Mouse (Mus musculus) v-Abl transformed pro-B cells (cell line): ENCODE measurements around the gene Fcgr4.
"Not testable (repeated sequence)": the region's sequence is repeated elsewhere in the genome, so short reads cannot be mapped to it uniquely, and the experiment has no call there.

Experiments used
- in situ Hi-C, 2 experiments: fragments of 400-800 bp; cut with MboI; formaldehyde crosslinking; loops; one replicate each; pipeline ENCODE4 v1.15.1; 2025; ENCODE audit not compliant: unreplicated experiment in 2 of 2

Gene Fcgr4

GRCm38 (mm10) chr1:171044365-171045078 is 25.8 kb downstream of the Fcgr4 start:
- in situ Hi-C loops, result loop anchor here (5.0 kb wide), 1 partner anchor 58 kb away; no protein-coding TSS in a partner anchor

- in situ Hi-C loops, result no loop called here
Observed at GRCm38 (mm10) chr1:171045079-171045465, 26.4 kb downstream of the Fcgr4 start.

DNA sequence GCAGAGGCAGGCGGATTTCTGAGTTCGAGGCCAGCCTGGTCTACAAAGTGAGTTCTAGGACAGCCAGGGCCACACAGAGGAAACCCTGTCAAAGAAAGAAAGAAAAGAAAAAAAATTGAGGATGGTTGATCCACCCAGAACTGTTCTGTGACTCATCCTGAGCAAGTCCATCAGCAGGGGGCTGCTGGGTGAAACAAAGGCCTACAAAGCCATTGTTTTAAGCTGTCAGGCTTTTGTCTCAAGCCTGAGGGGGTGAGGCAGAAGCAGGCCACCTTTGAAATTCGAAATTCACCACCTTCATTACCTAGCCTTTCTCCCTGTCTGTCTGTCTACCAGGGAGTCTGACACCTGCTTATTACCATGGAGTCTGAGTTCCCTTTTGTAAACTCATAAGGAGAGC is 27.8 kb downstream of the Fcgr4 start:
- in situ Hi-C loops, result no loop called here

GRCm38 (mm10) chr1:171049263-171049662 is 30.5 kb downstream of the Fcgr4 start:
- in situ Hi-C loops, result no loop called here

- in situ Hi-C loops, result no loop called here
Observed at GRCm38 (mm10) chr1:171050774-171051173, 32.1 kb downstream of the Fcgr4 start.

DNA sequence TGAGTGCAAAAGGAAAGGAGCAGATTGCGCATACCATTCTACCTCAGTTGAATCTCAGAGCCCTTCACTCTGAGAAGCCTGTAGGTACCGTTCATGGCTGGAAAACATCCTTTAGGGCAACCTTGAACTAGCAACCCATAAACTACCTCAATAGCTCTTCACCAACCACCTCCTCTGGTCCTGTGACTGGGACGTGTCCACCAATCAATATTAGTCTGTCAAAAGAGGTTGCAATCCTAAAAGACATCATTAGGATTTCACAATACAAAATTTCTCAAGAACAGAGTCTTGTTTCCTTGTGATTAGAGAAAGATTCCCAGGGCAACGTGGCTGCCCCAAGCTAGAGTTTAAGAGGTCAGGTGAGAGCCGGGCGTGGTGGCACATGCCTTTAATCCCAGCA is 34.6 kb downstream of the Fcgr4 start:
- in situ Hi-C loops, result no loop called here

DNA sequence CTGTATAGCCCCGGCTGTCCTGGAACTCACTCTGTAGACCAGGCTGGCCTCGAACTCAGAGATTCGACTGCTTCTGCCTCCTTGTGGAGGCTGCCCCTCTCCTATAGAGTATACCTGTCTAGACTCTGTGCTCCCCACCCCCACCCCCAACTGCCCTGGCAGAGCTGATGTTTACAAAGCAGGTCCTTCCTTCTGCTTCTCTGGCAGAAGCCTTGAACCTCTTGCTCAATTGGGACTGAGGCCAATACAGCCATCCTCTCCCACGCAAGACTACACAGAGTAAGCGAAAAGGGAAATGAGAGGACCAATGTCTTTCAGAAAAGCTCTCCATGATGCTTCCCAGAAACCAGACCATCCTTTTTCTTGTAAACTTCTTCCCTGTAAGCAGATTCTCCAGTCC is 38.5 kb downstream of the Fcgr4 start:
- in situ Hi-C loops, result no loop called here

DNA sequence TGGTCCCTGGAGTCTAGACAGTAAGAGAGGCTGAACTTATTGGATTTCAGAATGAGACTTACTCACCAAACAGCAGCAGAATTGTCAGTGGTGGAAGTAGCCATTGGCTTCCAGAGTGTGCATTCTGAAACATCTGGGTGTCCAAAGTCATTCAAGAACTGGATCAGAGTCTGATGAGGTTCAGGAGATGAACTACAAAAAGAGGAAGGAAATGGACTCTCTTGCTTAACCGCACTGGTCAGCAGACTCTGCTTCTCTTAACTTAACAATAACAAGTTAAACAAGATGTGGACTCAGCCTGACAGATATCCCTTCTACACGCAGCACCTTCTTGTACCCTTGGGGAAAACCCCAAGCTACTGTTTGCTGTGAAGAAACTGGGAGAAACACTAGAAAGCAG is 40.5 kb downstream of the Fcgr4 start:
- in situ Hi-C loops, result no loop called here

GRCm38 (mm10) chr1:171060392-171060791 is 41.7 kb downstream of the Fcgr4 start:
- in situ Hi-C loops, result no loop called here

- in situ Hi-C loops, result no loop called here
Observed at GRCm38 (mm10) chr1:171061566-171061965, 42.8 kb downstream of the Fcgr4 start.

DNA sequence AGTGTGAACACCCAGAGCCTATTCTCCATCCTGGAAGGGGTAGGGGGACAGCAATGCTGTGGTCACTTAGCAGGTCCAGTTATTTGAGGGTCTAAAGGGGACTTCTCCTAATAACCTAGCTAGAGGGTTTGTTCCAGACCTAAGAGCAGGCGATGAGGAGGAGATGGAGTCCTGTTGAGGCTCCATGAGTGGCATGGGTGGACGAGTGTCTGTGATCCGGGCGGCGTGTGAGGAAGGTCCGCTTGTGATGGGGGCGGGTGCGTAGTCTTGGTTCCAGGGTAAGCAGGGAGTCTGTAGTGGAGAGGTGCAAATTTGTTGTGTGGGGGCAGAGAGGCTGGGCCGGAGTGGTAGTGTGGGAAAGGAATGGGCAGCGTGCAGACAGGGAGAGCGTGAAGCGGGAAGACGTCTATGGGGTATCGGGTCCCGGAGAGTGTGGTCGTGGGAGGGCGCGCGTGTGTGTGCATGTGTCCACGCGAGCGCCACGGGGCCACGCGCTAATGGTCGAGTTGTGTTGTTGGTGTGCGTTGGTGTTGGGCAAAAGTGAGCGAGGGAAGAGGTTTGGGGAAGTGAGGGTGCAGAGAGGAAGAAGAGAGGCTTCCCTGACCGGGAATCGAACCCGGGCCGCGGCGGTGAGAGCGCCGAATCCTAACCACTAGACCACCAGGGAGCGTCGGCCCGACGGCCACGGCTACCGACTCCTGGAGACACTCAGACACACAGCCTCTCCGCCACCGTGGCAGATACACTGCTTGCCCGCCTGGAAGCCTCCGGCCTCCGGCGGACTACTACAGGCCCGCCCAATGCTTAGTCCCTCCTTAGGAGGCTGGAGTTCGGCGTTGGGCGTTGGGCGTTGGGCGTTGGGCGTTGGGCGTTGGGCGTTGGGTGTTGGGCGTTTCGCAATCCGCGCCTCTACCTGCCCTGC is 45.1 kb downstream of the Fcgr4 start:
- in situ Hi-C loops, result not testable (repeated sequence)

DNA sequence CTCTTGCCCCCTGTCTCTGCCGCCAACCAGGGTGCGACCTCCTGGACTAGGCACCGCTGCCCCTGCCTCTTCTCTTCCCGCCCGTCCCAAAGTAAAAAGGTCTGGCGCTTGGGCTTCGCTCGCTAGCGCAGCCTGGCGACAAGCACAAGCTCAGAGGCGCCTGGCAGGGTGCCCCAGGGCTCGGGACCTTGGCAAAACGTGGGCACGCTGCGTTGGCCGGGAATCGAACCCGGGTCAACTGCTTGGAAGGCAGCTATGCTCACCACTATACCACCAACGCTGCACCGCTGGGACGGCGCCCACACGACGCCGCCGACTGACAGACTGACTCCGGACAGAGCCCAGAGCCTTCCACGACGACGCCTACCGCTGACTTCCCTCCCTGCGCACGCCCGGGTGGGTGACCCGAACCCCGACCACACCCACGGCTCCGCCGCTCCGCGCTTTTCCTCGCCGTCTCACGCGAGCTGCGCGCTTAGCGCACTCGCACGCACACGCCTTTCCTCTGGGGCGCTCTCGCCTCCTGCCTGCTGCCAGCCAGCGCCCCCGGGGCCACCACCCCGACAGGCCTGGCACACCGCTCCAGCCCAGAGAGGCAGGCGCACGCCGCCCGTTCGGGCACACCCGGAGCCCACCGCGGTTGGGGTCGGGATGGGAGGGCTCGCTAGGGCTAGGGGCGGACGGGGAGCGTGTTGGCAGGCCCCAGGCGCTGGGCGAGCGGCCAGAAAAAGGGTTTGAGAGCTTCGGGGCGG is 45.9 kb downstream of the Fcgr4 start, which contains the start of gene Fcgr3:
Fcgr3 (minus strand) TSS at position 445 of the 752 bp plus-strand sequence.
- in situ Hi-C loops, result not testable (repeated sequence)

- in situ Hi-C loops, result not testable (repeated sequence)
Observed at GRCm38 (mm10) chr1:171065243-171065587, 46.5 kb downstream of the Fcgr4 start.

GRCm38 (mm10) chr1:171065768-171066167 is 47.0 kb downstream of the Fcgr4 start:
- in situ Hi-C loops, result not testable (repeated sequence)

- in situ Hi-C loops, result not testable (repeated sequence)
Observed at GRCm38 (mm10) chr1:171066583-171066982, 47.9 kb downstream of the Fcgr4 start.

DNA sequence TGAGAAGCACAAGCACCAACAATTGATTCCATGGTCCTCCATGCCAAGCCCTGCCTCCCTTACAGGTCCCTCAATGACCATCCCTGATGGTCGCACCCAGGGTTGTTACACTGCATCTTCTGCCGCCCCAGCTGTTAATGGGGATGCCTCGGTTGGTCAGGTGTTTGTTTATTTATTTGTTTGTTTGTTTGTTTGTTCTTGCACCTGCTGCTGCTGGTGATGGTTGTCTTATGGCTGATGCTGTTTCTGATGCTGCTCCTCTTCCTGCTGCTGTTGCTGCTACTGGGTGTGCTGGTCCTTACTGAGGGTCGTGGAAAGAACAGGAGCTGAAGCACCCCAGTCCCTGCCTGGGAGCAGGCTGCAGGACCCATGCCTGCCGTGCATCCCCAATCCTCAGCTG is 49.2 kb downstream of the Fcgr4 start:
- in situ Hi-C loops, result not testable (repeated sequence)

DNA sequence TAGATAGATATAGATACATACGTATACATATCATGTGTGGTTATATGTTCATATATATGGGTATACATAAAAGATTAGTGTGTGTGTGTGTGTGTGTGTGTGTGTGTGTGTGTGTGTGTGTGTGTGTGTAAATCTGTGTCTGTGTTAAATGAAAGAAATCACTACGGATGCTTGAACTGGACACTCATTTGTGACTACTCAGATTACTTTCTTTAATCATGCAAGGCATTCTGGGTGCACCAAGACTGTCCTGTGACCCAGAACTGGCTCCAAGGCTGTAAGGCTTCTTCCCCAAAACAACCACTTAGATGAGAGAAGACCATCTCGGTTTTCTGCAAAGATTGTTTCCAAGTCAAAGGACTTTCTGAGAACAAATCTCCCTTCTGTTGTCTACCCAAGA is 50.8 kb downstream of the Fcgr4 start:
- in situ Hi-C loops, result not testable (repeated sequence)

- in situ Hi-C loops, result not testable (repeated sequence)
Observed at GRCm38 (mm10) chr1:171070879-171071278, 52.2 kb downstream of the Fcgr4 start.

DNA sequence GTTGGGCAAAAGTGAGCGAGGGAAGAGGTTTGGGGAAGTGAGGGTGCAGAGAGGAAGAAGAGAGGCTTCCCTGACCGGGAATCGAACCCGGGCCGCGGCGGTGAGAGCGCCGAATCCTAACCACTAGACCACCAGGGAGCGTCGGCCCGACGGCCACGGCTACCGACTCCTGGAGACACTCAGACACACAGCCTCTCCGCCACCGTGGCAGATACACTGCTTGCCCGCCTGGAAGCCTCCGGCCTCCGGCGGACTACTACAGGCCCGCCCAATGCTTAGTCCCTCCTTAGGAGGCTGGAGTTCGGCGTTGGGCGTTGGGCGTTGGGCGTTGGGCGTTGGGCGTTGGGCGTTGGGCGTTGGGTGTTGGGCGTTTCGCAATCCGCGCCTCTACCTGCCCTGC is 53.0 kb downstream of the Fcgr4 start:
- in situ Hi-C loops, result not testable (repeated sequence)

DNA sequence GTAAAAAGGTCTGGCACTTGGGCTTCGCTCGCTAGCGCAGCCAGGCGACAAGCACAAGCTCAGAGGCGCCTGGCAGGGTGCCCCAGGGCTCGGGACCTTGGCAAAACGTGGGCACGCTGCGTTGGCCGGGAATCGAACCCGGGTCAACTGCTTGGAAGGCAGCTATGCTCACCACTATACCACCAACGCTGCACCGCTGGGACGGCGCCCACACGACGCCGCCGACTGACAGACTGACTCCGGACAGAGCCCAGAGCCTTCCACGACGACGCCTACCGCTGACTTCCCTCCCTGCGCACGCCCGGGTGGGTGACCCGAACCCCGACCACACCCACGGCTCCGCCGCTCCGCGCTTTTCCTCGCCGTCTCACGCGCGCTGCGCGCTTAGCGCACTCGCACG is 53.5 kb downstream of the Fcgr4 start:
- in situ Hi-C loops, result not testable (repeated sequence)

DNA sequence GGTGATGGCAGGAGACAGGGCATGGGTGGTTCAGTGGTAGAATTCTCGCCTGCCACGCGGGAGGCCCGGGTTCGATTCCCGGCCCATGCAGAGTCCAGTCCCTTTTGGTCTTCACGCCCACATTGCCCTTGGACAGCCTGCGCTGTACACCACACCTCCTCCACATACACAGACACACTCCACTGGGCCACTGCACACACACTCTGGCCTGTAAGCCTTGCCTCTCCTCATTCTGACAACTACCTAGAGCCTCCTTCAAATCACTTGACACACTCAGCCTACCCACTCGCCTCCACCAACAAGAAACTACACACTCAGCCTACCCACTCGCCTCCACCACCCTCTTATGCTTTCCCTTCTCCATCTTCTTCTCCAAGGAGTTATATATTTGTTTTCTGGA is 55.6 kb downstream of the Fcgr4 start:
- in situ Hi-C loops, result not testable (repeated sequence)
